In genomic region chr2:27296656-27297406, GRCm38 (mm10) we compare ENCODE assay signal across 10 mouse cellular contexts. TPM values are rescaled to one million over a fixed set of nuclear protein-coding genes. Genes with fewer than 3 reads are reported as not detected.
DNase-seq lines count a peak whose midpoint lies in the region; ATAC-seq lines count a peak whose summit lies in the region.
"Had no signal": no experiment of that assay in that cellular context is flagged by ENCODE, and none has a peak within 500 bp of the region (broad histone marks: within the 10 kb centered on the region; RNA-seq: fewer than 3 reads in every experiment).

No protein-coding gene starts in this region.

- 76% methylated on average over 9 of the region's 9 CpGs for WGBS in heart, embryonic 16.5 days
- WGBS in heart, embryonic 12.5 days: 79% methylated on average over 9 of the region's 9 CpGs
- 65% methylated on average over 9 of the region's 9 CpGs for WGBS in neural tube, embryonic 13.5 days
- 69% methylated on average over 9 of the region's 9 CpGs for WGBS in intestine, embryonic 15.5 days

- DNase-seq in neural tube, embryonic 10.5 days (ENCODE audit: extremely low spot score, low spot score): no peak
- peak; percentile 28 for DNase-seq in spleen, adult 12 weeks (ENCODE audit: low spot score)
- DNase-seq in thymus, postnatal 36 days: peak; percentile 66 to 76
- no peak for DNase-seq in cerebellum, postnatal 25 days

- H3K4me3 ChIP-seq in heart, embryonic 16.5 days (ENCODE audit: low read length): no peak overlapping the region
- no peak overlapping the region for H3K4me3 ChIP-seq in heart, embryonic 12.5 days
- H3K4me3 ChIP-seq in neural tube, embryonic 13.5 days: no peak overlapping the region
- no peak overlapping the region for H3K4me3 ChIP-seq in intestine, embryonic 15.5 days (replicated peaks)
- H3K4me3 ChIP-seq: heart, embryonic 10.5 days had no signal

- no peaks in the 10 kb centered on the region for H3K4me1 ChIP-seq in heart, embryonic 16.5 days (ENCODE audit: control insufficient read depth, insufficient read depth, low read length)
- no peaks in the 10 kb centered on the region for H3K4me1 ChIP-seq in heart, embryonic 12.5 days (replicated peaks)
- peaks cover 37% of the 10 kb centered on the region for H3K4me1 ChIP-seq in neural tube, embryonic 13.5 days (replicated peaks)
- H3K4me1 ChIP-seq in intestine, embryonic 15.5 days (replicated peaks): 0 out of 2 replicates have a peak, but pooled peaks cover 3% of the 10 kb centered on the region

- H3K9ac ChIP-seq in heart, embryonic 16.5 days (ENCODE audit: low read length): no peak overlapping the region
- H3K9ac ChIP-seq in heart, embryonic 12.5 days: no peak overlapping the region
- no peak overlapping the region for H3K9ac ChIP-seq in neural tube, embryonic 13.5 days
- H3K9ac ChIP-seq in intestine, embryonic 15.5 days: no peak overlapping the region

- H3K9me3 ChIP-seq in heart, embryonic 16.5 days (replicated peaks; ENCODE audit: control insufficient read depth, low read length): no peaks in the 10 kb centered on the region
- no peaks in the 10 kb centered on the region for H3K9me3 ChIP-seq in heart, embryonic 12.5 days (replicated peaks)
- H3K9me3 ChIP-seq in neural tube, embryonic 13.5 days: no peaks in the 10 kb centered on the region
- H3K9me3 ChIP-seq in intestine, embryonic 15.5 days: no peaks in the 10 kb centered on the region
- H3K9me3 ChIP-seq: heart, embryonic 10.5 days had no signal

- H3K27me3 ChIP-seq in heart, embryonic 16.5 days (ENCODE audit: control insufficient read depth, insufficient read depth, low read length): no peaks in the 10 kb centered on the region
- H3K27me3 ChIP-seq in heart, embryonic 12.5 days (replicated peaks): no peaks in the 10 kb centered on the region
- H3K27me3 ChIP-seq in neural tube, embryonic 13.5 days: no peaks in the 10 kb centered on the region
- no peaks in the 10 kb centered on the region for H3K27me3 ChIP-seq in intestine, embryonic 15.5 days (replicated peaks)

- ATAC-seq in heart, embryonic 16.5 days (replicated peaks; ENCODE audit: extremely low read depth, insufficient read depth, low FRiP score): peak; percentile 52
- no peak for ATAC-seq in heart, embryonic 12.5 days (ENCODE audit: insufficient number of reproducible peaks, low FRiP score)
- ATAC-seq in neural tube, embryonic 13.5 days (ENCODE audit: low read depth): no peak
- no peak for ATAC-seq in intestine, embryonic 15.5 days
- ATAC-seq: intestine, postnatal 0 days had no signal

- peak overlapping the region; percentile 49; the same call in 1 of the 2 replicates for H3K27ac ChIP-seq in heart, embryonic 16.5 days (ENCODE audit: low read length)
- no peak overlapping the region for H3K27ac ChIP-seq in heart, embryonic 12.5 days (ENCODE audit: poor library complexity, severe bottlenecking)
- 0 out of 2 replicates have a peak overlapping the region, but pooled peaks have one; percentile 38 for H3K27ac ChIP-seq in neural tube, embryonic 13.5 days (replicated peaks)
- no peak overlapping the region for H3K27ac ChIP-seq in intestine, embryonic 15.5 days
- H3K27ac ChIP-seq: heart, embryonic 10.5 days had no signal

- H3K4me2 ChIP-seq in heart, embryonic 16.5 days (ENCODE audit: low read depth, low read length): no peak overlapping the region
- no peak overlapping the region for H3K4me2 ChIP-seq in heart, embryonic 12.5 days
- no peak overlapping the region for H3K4me2 ChIP-seq in neural tube, embryonic 13.5 days
- no peak overlapping the region for H3K4me2 ChIP-seq in intestine, embryonic 15.5 days (replicated peaks)

- no peaks in the 10 kb centered on the region for H3K36me3 ChIP-seq in heart, embryonic 16.5 days (ENCODE audit: control insufficient read depth, insufficient read depth)
- peaks cover 8% of the 10 kb centered on the region for H3K36me3 ChIP-seq in heart, embryonic 12.5 days
- peaks cover 18% of the 10 kb centered on the region for H3K36me3 ChIP-seq in neural tube, embryonic 13.5 days
- H3K36me3 ChIP-seq in intestine, embryonic 15.5 days: peaks cover 3% of the 10 kb centered on the region; the same call in 1 of the 2 replicates

RNA-seq across cellular contexts. Expression of gene Sardh, which starts 48.7 kb away (rescaled TPM):
- polyA plus RNA-seq in heart, embryonic 16.5 days (2015; fragmentation: Nextera tagmentation; extraction: Ambion mirVana): 19.3 and 24.5 TPM in 2 replicates
- polyA plus RNA-seq in heart, embryonic 12.5 days (2016; fragmentation: Nextera tagmentation; extraction: Ambion mirVana): 19.0 and 22.5 TPM in 2 replicates
- 5.0 and 6.3 TPM in 2 replicates for polyA plus RNA-seq in neural tube, embryonic 13.5 days (2015; fragmentation: Nextera tagmentation; extraction: Ambion mirVana)
- 9.5 and 9.6 TPM in 2 replicates for polyA plus RNA-seq in intestine, embryonic 15.5 days (2015; fragmentation: Nextera tagmentation; extraction: Ambion mirVana)

Comparison
In these comparisons a context has a peak if more than half of its experiments do, and no peak if none do; other contexts are left out.
1. H3K27ac ChIP-seq: peak in heart, embryonic 16.5 days (single experiment) and neural tube, embryonic 13.5 days (single experiment); none in heart, embryonic 12.5 days (single experiment) and intestine, embryonic 15.5 days (single experiment).
2. DNase-seq: peak in spleen, adult 12 weeks (single experiment) and thymus, postnatal 36 days (2 of 2); none in neural tube, embryonic 10.5 days (single experiment) and cerebellum, postnatal 25 days (0 of 2).